Mouse (Mus musculus) layer of hippocampus, adult 9-10 months (tissue): ENCODE data around the gene Oaz1.
"Not testable (repeated sequence)": the region's sequence is repeated elsewhere in the genome, so short reads cannot be mapped to it uniquely, and the experiment has no call there.

Experiments
- DNase-seq: peaks from one replicate; pipeline ENCODE4 v3.0.0; 2022; ENCODE audit warnings: low spot score

The Oaz1 gene

GRCm38 (mm10) chr10:80802996-80803395 lies 23.5 kb upstream of the Oaz1 start:
- DNase-seq: no peak

DNA sequence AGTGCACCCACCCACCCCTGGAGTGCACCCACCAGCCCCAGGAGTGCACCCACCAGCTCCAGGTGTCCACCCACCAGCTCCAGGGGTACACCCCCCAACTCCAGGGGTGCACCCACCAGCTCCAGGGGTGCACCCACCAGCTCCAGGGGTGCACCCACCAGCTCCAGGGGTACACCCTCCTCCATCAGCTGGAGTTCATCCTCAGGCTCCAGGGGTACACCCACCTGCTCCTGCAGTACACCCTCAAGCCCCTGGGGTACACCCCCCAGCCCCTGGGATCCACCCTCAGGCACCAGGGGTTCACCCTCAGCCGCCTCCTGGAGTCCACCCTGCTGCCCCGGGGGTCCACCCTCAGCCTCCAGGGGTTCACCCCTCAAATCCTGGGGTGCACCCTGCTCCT lies 22.1 kb upstream of the Oaz1 start:
- DNase-seq: no peak

DNA sequence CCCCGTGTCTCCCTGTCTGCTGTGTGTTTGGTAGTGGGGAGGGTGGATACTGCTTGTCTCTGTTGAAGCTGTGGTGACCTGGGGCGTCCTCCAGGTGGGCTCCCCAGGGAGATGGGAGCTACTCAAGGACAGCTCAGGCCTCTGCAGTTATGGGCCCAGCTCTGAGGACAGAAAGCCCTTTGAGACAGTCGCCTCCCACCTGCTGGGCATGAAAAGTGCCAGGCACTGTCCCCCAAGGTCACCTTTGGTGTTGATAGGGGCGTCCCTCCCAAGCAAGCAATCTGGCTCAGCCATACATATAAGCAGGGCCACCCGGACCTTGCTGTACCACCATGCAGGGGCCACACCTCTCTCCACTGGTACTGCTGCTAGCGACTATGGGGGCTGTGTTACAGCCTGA lies 21.5 kb upstream of the Oaz1 start, which contains the start of gene Amh:
TSS of gene Amh (plus strand) at position 328 of the 400 bp plus-strand sequence.
- DNase-seq: no peak

DNA sequence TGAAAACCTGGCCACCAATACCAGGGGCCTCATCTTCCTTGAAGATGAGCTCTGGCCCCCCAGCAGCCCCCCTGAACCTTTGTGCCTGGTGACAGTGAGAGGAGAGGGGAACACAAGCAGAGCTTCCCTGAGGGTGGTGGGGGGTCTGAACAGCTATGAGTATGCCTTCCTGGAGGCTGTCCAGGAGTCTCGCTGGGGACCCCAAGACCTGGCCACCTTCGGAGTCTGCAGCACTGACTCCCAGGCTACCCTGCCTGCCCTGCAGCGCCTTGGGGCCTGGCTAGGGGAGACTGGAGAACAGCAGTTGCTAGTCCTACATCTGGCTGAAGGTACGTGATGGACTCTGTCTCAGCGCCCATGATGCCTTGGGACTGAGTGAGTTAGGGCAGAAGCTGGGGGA lies 21.1 kb upstream of the Oaz1 start:
- DNase-seq: no peak

DNA sequence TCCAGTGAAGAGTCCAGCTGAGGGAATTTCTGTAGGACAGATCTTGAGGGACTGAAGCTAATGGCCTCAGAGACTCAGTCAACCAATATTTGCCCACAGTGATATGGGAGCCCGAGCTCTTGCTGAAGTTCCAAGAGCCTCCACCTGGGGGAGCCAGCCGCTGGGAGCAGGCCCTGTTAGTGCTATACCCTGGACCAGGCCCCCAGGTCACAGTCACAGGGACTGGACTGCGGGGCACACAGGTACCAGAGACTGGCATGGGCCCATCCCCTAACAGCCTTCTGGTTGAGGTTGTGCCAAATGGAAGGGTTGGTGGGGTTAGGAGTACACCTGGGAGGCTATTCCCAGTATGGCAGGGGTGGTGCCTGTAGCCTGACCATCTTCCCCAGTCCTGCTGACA lies 20.5 kb upstream of the Oaz1 start:
- no peak for DNase-seq

DNA sequence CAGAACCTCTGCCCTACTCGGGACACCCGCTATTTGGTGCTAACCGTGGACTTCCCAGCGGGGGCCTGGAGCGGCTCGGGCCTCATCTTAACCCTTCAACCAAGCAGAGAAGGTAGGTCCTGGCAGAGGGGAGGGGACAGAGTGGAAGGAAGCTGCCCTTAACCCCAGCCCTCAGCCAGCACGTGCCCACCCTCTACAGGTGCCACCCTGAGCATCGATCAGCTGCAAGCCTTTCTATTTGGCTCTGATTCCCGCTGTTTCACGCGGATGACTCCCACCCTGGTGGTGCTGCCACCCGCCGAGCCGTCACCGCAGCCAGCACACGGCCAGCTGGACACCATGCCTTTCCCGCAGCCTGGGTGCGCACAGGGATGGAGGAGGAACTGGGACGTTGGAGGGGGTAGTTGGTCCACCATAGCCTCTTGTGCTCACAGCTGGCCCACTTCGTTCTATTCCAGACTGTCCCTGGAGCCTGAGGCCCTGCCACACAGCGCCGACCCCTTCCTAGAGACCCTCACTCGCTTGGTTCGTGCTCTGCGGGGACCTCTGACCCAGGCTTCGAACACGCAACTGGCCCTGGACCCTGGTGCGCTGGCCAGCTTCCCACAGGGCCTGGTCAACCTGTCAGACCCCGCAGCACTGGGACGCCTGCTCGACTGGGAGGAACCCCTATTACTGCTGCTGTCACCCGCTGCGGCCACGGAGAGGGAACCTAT lies 20.0 kb upstream of the Oaz1 start:
- DNase-seq: no peak

GRCm38 (mm10) chr10:80807057-80807627 lies 19.3 kb upstream of the Oaz1 start:
- DNase-seq: no peak

DNA sequence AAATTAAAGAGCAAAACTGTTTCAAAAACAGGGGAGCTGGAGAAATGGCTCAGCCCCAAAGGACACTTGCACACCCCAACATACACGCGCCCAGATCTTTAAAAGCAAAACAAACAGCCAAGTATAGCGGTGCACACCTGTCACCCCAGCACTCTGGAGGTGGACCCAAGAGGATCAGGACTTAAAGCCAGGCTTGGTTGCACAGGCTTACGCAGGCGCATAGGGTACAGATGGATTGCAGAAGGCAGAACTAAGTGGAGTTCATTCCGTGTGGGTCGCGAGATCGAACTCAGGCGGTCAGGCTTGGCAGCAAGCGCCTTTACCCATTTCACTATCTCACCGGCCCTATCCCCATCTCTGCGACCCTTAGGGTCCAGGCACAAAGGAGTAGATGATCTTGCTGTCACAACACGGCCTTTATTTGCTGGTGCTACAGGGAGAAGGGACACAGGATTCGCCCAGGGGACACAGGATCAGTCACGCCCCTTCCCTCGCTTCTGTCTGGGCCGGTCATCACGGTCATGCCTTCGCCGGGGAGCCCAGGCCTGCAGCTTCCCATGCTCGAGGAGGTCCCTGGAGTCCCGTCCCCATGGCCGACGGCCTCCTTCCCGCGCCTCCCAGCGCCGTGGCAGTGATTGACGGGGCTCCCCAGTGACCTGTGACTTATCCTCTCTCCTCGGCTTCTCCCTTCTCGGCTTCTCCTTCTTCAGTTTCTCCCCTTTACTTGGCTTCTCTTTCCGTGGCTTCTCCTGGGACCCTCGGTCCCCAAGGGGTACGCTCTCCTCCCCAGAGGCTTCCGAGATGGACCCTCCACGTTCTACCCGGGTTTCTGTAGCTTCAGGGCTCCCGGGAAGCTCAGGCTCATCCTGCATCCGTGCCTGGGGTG lies 18.1 kb upstream of the Oaz1 start:
- DNase-seq: no peak

GRCm38 (mm10) chr10:80808985-80809632 lies 17.3 kb upstream of the Oaz1 start:
- no peak for DNase-seq

- DNase-seq: no peak
These were observed 16.4 kb upstream of the Oaz1 start for GRCm38 (mm10) chr10:80810084-80810483.

DNA sequence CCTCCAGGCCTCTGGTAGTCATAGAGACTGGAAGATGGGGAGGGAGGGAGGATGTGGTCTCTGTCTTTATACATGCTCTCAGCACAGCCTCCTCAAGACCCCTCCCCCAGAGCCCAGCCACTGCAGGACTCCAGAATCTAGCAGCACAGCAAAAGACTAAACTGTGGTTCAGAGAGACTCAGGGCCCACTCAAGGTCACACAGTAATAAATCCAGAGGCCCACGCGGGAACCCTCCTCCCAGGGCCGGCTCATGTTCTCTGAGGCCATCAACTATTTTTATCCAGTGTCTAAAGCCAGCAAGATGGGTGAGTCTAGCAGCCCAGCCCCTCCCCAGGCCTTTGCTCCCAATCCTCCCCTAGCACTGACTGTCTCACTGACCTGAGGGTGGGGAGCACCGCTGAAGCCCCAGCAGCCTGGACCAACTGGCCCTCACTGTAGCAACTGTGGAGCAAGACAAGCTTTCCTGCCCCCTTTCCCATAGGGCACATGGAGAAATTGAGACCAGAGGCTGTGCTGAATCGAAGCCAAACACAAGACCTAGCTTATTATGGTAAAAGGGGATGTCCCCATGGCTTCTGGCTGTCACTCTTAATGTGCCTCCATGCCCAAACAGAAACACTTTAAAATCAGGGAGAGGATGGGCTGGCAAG lies 13.9 kb upstream of the Oaz1 start:
- DNase-seq: no peak

- no peak for DNase-seq
These were observed 13.1 kb upstream of the Oaz1 start, which contains the start of gene Jsrp1 for GRCm38 (mm10) chr10:80813366-80813765. TSS of gene Jsrp1 (minus strand) at chr10:80813498.

DNA sequence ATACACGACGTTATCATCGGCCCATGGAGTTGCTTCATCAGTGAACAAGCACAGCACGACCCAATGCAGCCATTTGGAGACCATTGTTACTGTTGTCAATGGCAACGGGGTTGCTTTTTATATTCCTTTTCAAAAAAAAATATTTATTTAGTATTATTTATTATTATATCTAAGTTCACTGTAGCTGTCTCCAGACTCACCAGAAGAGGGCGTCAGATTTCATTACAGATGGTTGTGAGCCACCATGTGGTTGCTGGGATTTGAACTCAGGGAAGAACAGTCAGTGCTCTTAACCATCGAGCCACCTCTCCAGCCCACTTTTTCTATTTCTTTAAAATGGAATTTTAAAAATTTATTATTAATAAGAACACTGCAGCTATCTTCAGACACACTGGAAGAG lies 11.7 kb upstream of the Oaz1 start:
- DNase-seq: no peak

- not testable (repeated sequence) for DNase-seq
These were observed 10.2 kb upstream of the Oaz1 start for GRCm38 (mm10) chr10:80816303-80816702.

- no peak for DNase-seq
These were observed 9.3 kb upstream of the Oaz1 start for GRCm38 (mm10) chr10:80817164-80817563.

DNA sequence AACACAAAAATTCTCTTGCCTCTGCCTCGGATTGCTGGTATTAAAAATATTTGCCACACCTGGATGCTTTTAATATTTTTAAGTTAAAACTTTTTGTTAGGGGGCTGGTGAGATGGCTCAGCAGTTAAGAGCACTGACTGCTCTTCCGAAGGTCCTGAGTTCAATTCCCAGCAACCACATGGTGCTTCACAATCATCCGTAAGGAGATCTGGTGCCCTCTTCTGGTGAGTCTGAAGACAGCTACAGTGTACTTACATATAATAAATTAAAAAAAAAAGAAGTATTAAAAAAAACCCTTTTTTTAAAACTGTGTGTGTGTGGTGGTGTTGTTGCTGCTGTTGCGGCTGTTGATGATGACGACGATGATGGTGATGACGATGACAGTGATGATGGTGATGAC lies 8.5 kb upstream of the Oaz1 start:
- DNase-seq: not testable (repeated sequence)

GRCm38 (mm10) chr10:80818599-80819281 lies 7.7 kb upstream of the Oaz1 start:
- no peak for DNase-seq

DNA sequence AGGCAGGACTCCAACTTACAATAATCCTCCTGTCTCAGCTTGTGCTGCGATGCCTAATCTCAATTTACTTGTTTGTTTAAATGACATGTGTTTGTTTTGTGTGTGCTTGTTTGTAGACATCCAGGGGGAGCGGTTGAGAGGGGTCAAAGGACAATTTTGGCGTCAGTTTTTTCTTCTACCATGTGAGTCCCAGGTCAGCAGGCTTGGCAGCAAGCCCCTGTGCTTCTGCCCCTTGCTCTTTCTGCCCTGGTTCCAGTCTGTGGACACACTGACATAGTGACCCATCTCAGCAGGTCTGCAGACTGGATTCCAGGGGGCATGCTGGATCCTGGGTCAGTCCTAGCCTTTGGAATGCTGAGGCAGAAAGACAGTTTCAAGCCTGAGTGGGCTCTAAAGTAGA lies 7.0 kb upstream of the Oaz1 start:
- DNase-seq: no peak

GRCm38 (mm10) chr10:80821991-80822390 lies 4.5 kb upstream of the Oaz1 start:
- no peak for DNase-seq

DNA sequence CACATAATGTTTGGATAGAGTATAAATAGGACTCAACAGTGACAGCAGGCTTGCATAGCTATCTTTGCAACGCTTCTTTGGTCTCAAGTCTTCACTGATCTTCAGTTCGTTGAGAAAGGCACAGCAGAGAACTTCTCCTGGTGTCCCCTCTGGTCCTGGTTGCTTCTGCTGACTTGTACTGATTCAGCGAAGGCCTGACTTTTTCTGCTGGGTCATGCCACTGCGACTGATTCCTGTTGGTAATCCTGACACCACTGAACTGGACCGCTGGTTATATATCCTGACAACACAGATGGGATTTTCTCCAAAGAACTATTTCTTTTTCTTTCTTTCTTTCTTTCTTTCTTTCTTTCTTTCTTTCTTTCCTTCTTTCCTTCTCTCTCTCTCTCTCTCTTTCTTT lies 3.9 kb upstream of the Oaz1 start:
- no peak for DNase-seq

DNA sequence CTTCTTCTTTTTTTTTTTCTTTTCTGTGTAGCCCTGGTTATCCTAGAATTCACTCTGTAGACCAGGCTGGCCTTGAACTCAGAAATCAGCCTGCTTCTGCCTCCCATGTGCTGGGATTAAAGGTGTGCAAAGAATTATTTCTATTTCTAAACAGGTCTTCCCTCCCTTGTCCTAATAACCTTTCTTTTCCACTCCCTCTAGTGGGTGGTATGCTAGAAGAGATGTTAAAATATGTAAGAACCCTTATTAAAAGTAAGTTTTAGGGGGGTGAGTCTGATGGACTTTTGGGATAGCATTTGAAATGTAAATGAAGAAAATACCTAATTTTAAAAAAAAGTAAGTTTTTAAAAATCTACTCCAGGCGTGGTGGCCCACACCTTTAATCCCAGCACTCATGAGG lies 3.1 kb upstream of the Oaz1 start:
- DNase-seq: no peak
